ENCODE assay signal across 11 mouse cellular contexts in genomic region chr5:133815462-133815861, GRCm38 (mm10).
DNase-seq lines count a peak whose midpoint lies in the region; ATAC-seq and TF ChIP-seq lines count a peak whose summit lies in the region.
"Had no signal": no experiment of that assay in that cellular context is flagged by ENCODE, and none has a peak within 500 bp of the region (broad histone marks: within the 10 kb centered on the region; RNA-seq: fewer than 3 reads in every experiment).

No protein-coding gene starts in this region.

- WGBS in kidney, adult 2 months = 77% methylated on average over 5 of the region's 5 CpGs
- WGBS in kidney, embryonic 14.5 days = 85% methylated on average over 5 of the region's 5 CpGs

- H3K9ac ChIP-seq in kidney, embryonic 14.5 days (ENCODE audit: low read depth, low read length) = no peak overlapping the region

- no peaks in the 10 kb centered on the region for H3K4me1 ChIP-seq in kidney, adult 2 months (ENCODE audit: control insufficient read depth, insufficient read depth, low read length)
- H3K4me1 ChIP-seq in kidney, embryonic 14.5 days (ENCODE audit: control insufficient read depth, insufficient read depth, low read length) = no peaks in the 10 kb centered on the region

- TF ChIP-seq POLR2A in kidney, adult 2 months (IDR thresholded peaks at IDR 0.05; ENCODE audit: low read depth, low read length) = no peak

- H3K36me3 ChIP-seq in kidney, adult 2 months (ENCODE audit: control insufficient read depth, insufficient read depth, low read length) = no peaks in the 10 kb centered on the region
- no peaks in the 10 kb centered on the region for H3K36me3 ChIP-seq in kidney, embryonic 14.5 days (ENCODE audit: control insufficient read depth, insufficient read depth, low read length)

- no peak overlapping the region for H3K27ac ChIP-seq in kidney, adult 2 months (ENCODE audit: insufficient read depth, low read depth, low read length)
- H3K27ac ChIP-seq in kidney, embryonic 14.5 days (ENCODE audit: low read depth, low read length) = no peak overlapping the region

- peak; percentile 40 for DNase-seq in embryo, embryonic 10.5 days (ENCODE audit: low spot score)
- DNase-seq in embryo, embryonic 11 days = no peak
- DNase-seq in kidney, adult 2 months = peak; percentile 5
- DNase-seq in 3T3-L1 (ENCODE audit: low read depth, low spot score) = peak; percentile 7
- DNase-seq in WW6 (ENCODE audit: low read depth, low spot score) = peak; percentile 33
- no peak for DNase-seq in urinary bladder, postnatal 4 days (ENCODE audit: low spot score in 2 of 2)
- DNase-seq in natural killer cell, adult 2 months (ENCODE audit: low spot score in 2 of 2) = no peak
- DNase-seq: B cell, adult 2 months; cerebellum, adult 18-20 months had no signal

- no peak overlapping the region for H3K4me2 ChIP-seq in kidney, embryonic 14.5 days (replicated peaks; ENCODE audit: low read depth, low read length)
- H3K4me2 ChIP-seq: heart, embryonic 11.5 days had no signal

- no peaks in the 10 kb centered on the region for H3K9me3 ChIP-seq in kidney, embryonic 14.5 days (ENCODE audit: control insufficient read depth, low read length)

- ATAC-seq in kidney, embryonic 14.5 days (ENCODE audit: low FRiP score, low TSS enrichment) = no peak

- H3K4me3 ChIP-seq in kidney, adult 2 months (ENCODE audit: insufficient read depth, low read depth, low read length) = no peak overlapping the region
- no peak overlapping the region for H3K4me3 ChIP-seq in kidney, embryonic 14.5 days (ENCODE audit: low read length)

- 0 out of 2 replicates have a peak, but pooled peaks have one; percentile 30 for TF ChIP-seq CTCF in kidney, adult 2 months (conservative IDR thresholded peaks at IDR 0.05; ENCODE audit: insufficient read depth, insufficient read length, low read depth, low read length)

- H3K27me3 ChIP-seq in kidney, adult 2 months (replicated peaks; ENCODE audit: control insufficient read depth, insufficient read depth, low read length) = no peaks in the 10 kb centered on the region
- H3K27me3 ChIP-seq in kidney, embryonic 14.5 days (ENCODE audit: control insufficient read depth, insufficient read depth, low read length) = no peaks in the 10 kb centered on the region

Comparison
In these comparisons a context has a peak if more than half of its experiments do, and no peak if none do; other contexts are left out.
1. DNase-seq: peak in embryo, embryonic 10.5 days (single experiment), kidney, adult 2 months (single experiment), 3T3-L1 (single experiment) and WW6 (single experiment); none in embryo, embryonic 11 days (single experiment), urinary bladder, postnatal 4 days (0 of 2) and natural killer cell, adult 2 months (0 of 2).